Mouse (Mus musculus): ENCODE measurements at regions not wholly inside any gene's neighbourhood (a gene's known extent, or its start where the extent isn't known, plus 50 kb on each side); places are given as distances from the start of the nearest gene placed in this dataset.

- in situ Hi-C loops (cut with MboI; ENCODE audit: low sequenced_read_pairs in 2 of 2, unreplicated experiment in 2 of 2) = no loop called here
- Histone ChIP-seq H3K4me3 (ENCODE audit: insufficient read depth in 1 of 2, low read depth in 1 of 2, low read length in 2 of 2, poor library complexity in 1 of 2, severe bottlenecking in 1 of 2) (no peak overlapping the region), H3K9ac (ENCODE audit: insufficient read depth, low read depth, low read length, poor library complexity, severe bottlenecking) (no peak overlapping the region), H3K9me3 (ENCODE audit: control insufficient read depth, insufficient read depth, low read depth, low read length) (no peaks in the 10 kb centered on the region), H3K36me3 (ENCODE audit: control insufficient read depth, insufficient read depth, low read length, poor library complexity, severe bottlenecking) (no peaks in the 10 kb centered on the region), H3K27ac (ENCODE audit: insufficient read depth, low read depth, low read length, poor library complexity, severe bottlenecking) (no peak overlapping the region), H3K4me1 (ENCODE audit: control insufficient read depth in 2 of 2, insufficient read depth in 2 of 2, low read length in 2 of 2, poor library complexity in 1 of 2) (no peaks in the 10 kb centered on the region; a peak in 1 of 4 replicates)
- no peak for DNase-seq (ENCODE audit: low read depth, low spot score)
- TF ChIP-seq CHD2 (IDR thresholded peaks at IDR 0.05; ENCODE audit: low read depth, low read length) (no peak), ZNF384 (IDR thresholded peaks at IDR 0.05; ENCODE audit: low read depth, low read length) (no peak), ZC3H11A (IDR thresholded peaks at IDR 0.05; ENCODE audit: borderline replicate concordance, low read depth, low read length) (no peak), MAFK (IDR thresholded peaks at IDR 0.05; ENCODE audit: insufficient read depth, low read depth, low read length) (no peak)
Measured at GRCm38 (mm10) chr10:96480453-96481324, 136.1 kb upstream of the Btg1 start.

DNA sequence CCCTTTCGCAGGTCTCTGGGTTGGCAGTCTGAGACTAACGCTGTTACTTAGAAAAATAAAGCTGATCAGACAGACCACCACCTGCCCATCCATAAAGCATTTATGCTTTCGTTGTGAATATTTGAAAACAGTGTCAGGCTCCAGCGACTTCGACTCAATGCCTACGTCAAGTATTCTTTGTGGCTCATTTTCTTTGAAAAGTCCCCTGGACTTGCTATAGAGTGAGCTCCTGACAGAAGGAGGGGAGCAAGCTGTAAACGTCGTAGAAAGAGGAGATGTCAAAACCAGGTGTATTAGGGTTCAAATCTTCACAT is 135.5 kb upstream of the Btg1 start:
- Histone ChIP-seq H3K9ac (ENCODE audit: insufficient read depth, low read depth, low read length, poor library complexity, severe bottlenecking) (no peak overlapping the region), H3K36me3 (ENCODE audit: control insufficient read depth, insufficient read depth, low read length, poor library complexity, severe bottlenecking) (no peaks in the 10 kb centered on the region), H3K27ac (ENCODE audit: insufficient read depth, low read depth, low read length, poor library complexity, severe bottlenecking) (no peak overlapping the region), H3K4me3 (ENCODE audit: insufficient read depth in 1 of 2, low read depth in 1 of 2, low read length in 2 of 2, poor library complexity in 1 of 2, severe bottlenecking in 1 of 2) (no peak overlapping the region), H3K4me1 (ENCODE audit: control insufficient read depth in 2 of 2, insufficient read depth in 2 of 2, low read length in 2 of 2, poor library complexity in 1 of 2) (no peaks in the 10 kb centered on the region; a peak in 1 of 4 replicates), H3K9me3 (ENCODE audit: control insufficient read depth, insufficient read depth, low read depth, low read length) (no peaks in the 10 kb centered on the region)
- TF ChIP-seq ZNF384 (IDR thresholded peaks at IDR 0.05; ENCODE audit: low read depth, low read length) (no peak), CHD2 (IDR thresholded peaks at IDR 0.05; ENCODE audit: low read depth, low read length) (no peak), MAFK (IDR thresholded peaks at IDR 0.05; ENCODE audit: insufficient read depth, low read depth, low read length) (no peak)
- no peak for DNase-seq (ENCODE audit: low read depth, low spot score)
- in situ Hi-C loops (cut with MboI; ENCODE audit: low sequenced_read_pairs in 2 of 2, unreplicated experiment in 2 of 2) = no loop called here

DNA sequence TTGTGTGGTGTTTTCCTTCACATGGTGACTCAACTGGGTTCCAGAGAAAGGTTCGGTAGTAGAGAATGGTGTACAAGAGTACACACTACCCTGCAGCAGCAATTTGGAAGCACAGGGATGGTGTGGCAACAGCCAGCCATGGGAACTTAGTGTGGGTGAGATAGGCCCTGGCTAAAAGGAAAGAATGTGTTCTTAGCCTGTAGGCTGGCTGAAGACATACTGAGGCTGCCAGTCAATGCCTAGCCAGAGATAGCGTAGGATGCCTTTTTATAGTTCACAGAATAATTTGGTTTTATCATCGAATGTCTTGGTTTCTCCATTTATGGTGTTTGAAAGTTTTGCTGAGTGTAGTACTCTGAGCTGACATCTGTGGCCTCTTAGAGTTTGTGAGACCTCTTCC is 130.1 kb upstream of the Btg1 start:
- H3K4me3 ChIP-seq (ENCODE audit: insufficient read depth in 1 of 2, low read depth in 1 of 2, low read length in 2 of 2, poor library complexity in 1 of 2, severe bottlenecking in 1 of 2) = no peak overlapping the region
- H3K9me3 ChIP-seq (ENCODE audit: control insufficient read depth, insufficient read depth, low read depth, low read length) = no peaks in the 10 kb centered on the region
- TF ChIP-seq ZNF384 (IDR thresholded peaks at IDR 0.05; ENCODE audit: low read depth, low read length) = no peak
- TF ChIP-seq CHD2 (IDR thresholded peaks at IDR 0.05; ENCODE audit: low read depth, low read length) = no peak
- H3K36me3 ChIP-seq (ENCODE audit: control insufficient read depth, insufficient read depth, low read length, poor library complexity, severe bottlenecking) = no peaks in the 10 kb centered on the region
- H3K27ac ChIP-seq (ENCODE audit: insufficient read depth, low read depth, low read length, poor library complexity, severe bottlenecking) = no peak overlapping the region
- no peak for DNase-seq (ENCODE audit: low read depth, low spot score)
- H3K4me1 ChIP-seq (ENCODE audit: control insufficient read depth in 2 of 2, insufficient read depth in 2 of 2, low read length in 2 of 2, poor library complexity in 1 of 2) = no peaks in the 10 kb centered on the region
- in situ Hi-C loops (cut with MboI; ENCODE audit: low sequenced_read_pairs in 2 of 2, unreplicated experiment in 2 of 2) = no loop called here
- no peak overlapping the region for H3K9ac ChIP-seq (ENCODE audit: insufficient read depth, low read depth, low read length, poor library complexity, severe bottlenecking)

GRCm38 (mm10) chr10:96493706-96494105 is 123.1 kb upstream of the Btg1 start:
- in situ Hi-C loops (cut with MboI; ENCODE audit: low sequenced_read_pairs in 2 of 2, unreplicated experiment in 2 of 2) = no loop called here
- Histone ChIP-seq H3K36me3 (ENCODE audit: control insufficient read depth, insufficient read depth, low read length, poor library complexity, severe bottlenecking) (no peaks in the 10 kb centered on the region), H3K9me3 (ENCODE audit: control insufficient read depth, insufficient read depth, low read depth, low read length) (no peaks in the 10 kb centered on the region), H3K4me3 (ENCODE audit: insufficient read depth in 1 of 2, low read depth in 1 of 2, low read length in 2 of 2, poor library complexity in 1 of 2, severe bottlenecking in 1 of 2) (no peak overlapping the region), H3K4me1 (ENCODE audit: control insufficient read depth in 2 of 2, insufficient read depth in 2 of 2, low read length in 2 of 2, poor library complexity in 1 of 2) (no peaks in the 10 kb centered on the region), H3K27ac (ENCODE audit: insufficient read depth, low read depth, low read length, poor library complexity, severe bottlenecking) (no peak overlapping the region), H3K9ac (ENCODE audit: insufficient read depth, low read depth, low read length, poor library complexity, severe bottlenecking) (no peak overlapping the region)
- no peak for DNase-seq (ENCODE audit: low read depth, low spot score)
- no peak for TF ChIP-seq HCFC1 (IDR thresholded peaks at IDR 0.05; ENCODE audit: borderline replicate concordance, insufficient read depth, low read length)
- TF ChIP-seq ZC3H11A (IDR thresholded peaks at IDR 0.05; ENCODE audit: borderline replicate concordance, low read depth, low read length) = no peak
- TF ChIP-seq CHD2 (IDR thresholded peaks at IDR 0.05; ENCODE audit: low read depth, low read length) = no peak
- no peak for TF ChIP-seq ZNF384 (IDR thresholded peaks at IDR 0.05; ENCODE audit: low read depth, low read length)
- no peak for TF ChIP-seq MAFK (IDR thresholded peaks at IDR 0.05; ENCODE audit: insufficient read depth, low read depth, low read length)

DNA sequence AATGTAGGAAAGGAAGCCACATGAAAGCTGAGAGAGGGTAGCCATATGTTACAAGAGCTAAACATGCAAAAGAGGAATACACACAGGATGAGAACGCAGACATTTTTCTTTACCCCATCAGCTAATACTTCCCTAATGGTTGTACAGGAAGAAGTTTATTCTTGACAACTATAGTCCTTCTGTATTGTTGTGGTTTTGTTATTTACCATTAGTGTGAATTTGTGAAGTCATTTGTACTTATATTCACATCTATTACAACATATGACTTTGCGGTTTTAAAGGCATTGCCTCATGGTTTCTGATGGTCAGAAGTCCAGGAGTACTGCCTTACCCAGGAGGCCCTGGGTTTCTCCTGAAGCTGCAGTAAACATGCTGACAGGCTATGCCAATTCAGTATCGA is 120.1 kb upstream of the Btg1 start:
- no peak for DNase-seq (ENCODE audit: low read depth, low spot score)
- no peak for TF ChIP-seq ZC3H11A (IDR thresholded peaks at IDR 0.05; ENCODE audit: borderline replicate concordance, low read depth, low read length)
- TF ChIP-seq CHD2 (IDR thresholded peaks at IDR 0.05; ENCODE audit: low read depth, low read length) = no peak
- no peak for TF ChIP-seq ZNF384 (IDR thresholded peaks at IDR 0.05; ENCODE audit: low read depth, low read length)
- no peak for TF ChIP-seq HCFC1 (IDR thresholded peaks at IDR 0.05; ENCODE audit: borderline replicate concordance, insufficient read depth, low read length)
- no peak overlapping the region for H3K4me3 ChIP-seq (ENCODE audit: insufficient read depth in 1 of 2, low read depth in 1 of 2, low read length in 2 of 2, poor library complexity in 1 of 2, severe bottlenecking in 1 of 2)
- H3K4me1 ChIP-seq (ENCODE audit: control insufficient read depth in 2 of 2, insufficient read depth in 2 of 2, low read length in 2 of 2, poor library complexity in 1 of 2) = no peaks in the 10 kb centered on the region
- no peaks in the 10 kb centered on the region for H3K9me3 ChIP-seq (ENCODE audit: control insufficient read depth, insufficient read depth, low read depth, low read length)
- H3K27ac ChIP-seq (ENCODE audit: insufficient read depth, low read depth, low read length, poor library complexity, severe bottlenecking) = no peak overlapping the region
- in situ Hi-C loops (cut with MboI; ENCODE audit: low sequenced_read_pairs in 2 of 2, unreplicated experiment in 2 of 2) = no loop called here
- no peaks in the 10 kb centered on the region for H3K36me3 ChIP-seq (ENCODE audit: control insufficient read depth, insufficient read depth, low read length, poor library complexity, severe bottlenecking)
- H3K9ac ChIP-seq (ENCODE audit: insufficient read depth, low read depth, low read length, poor library complexity, severe bottlenecking) = no peak overlapping the region

Measured in ES-E14 (cell line).